Mouse (Mus musculus) cerebellum, postnatal 14 days (tissue): ENCODE results near the gene Imp4.
"Not testable (repeated sequence)": the region's sequence is repeated elsewhere in the genome, so short reads cannot be mapped to it uniquely, and the experiment has no call there.

Experiments
- DNase-seq, 2 experiments: peaks; one replicate each; pipeline ENCODE4 v3.0.0; 2021; ENCODE audit warnings: mixed read lengths in 2 of 2

Gene Imp4

DNA sequence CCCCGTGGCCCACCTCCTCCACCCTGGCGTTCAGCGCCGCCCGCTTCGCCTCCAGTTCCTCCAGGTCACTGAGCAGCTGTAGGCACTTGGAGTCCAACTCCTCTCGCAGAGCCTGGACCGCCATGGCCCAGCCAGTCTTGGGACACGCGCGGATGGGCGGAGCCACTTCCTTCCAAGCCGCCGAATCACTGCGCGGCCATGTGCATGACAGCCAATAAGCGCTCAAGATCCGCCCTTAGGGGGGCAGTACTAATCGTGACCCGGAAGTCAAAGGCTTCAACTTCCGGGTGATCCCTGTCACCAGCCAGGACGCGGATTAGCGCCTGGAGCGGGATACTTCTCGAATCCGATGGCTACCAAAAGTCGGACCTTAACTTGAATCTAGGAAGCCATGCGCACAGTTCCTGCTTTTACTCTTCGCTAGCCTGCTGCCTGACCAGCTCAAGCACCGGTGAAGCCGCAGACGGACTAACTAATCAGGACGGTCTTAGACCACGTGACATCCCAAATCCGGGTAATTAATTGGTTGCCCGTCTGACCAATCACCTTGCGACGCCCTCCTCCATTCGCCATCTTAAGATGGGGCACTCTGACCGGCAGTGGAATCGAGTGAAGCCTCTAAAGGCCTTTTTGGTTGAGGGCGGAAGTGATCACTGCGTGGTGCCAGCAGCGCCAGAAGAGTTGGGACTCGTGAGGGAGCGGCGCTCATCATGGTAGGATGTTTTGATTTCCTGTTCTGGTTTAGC is at the start of gene Imp4, which contains the start of gene Ccdc115:
Gene Imp4, plus strand, starts transcription at position 637 of the 746 bp plus-strand sequence.
Gene Ccdc115, minus strand, starts transcription at position 458 of the 746 bp plus-strand sequence.
- peak; percentile 96 for DNase-seq

DNA sequence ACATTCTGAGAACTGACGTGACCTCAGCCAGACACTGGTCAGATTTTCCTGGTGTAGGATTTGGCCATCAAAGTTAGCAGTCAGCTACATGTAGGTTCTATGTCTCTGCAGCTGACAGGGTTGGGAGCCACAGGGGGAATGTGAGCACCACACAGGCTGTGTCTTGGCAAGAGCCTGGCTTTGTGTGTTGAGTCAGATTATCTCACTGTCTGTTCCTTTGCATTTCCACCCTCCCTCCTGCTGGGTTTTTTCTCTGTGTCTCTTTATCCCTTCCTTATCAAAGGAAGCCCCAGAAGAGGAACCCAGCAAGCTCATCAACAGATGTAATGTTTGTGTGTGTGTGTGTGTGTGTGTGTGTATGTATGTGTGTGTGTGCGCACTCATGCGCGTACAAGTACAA is 43.3 kb upstream of the Imp4 start:
- peak; percentile 13 to 17 for DNase-seq

DNA sequence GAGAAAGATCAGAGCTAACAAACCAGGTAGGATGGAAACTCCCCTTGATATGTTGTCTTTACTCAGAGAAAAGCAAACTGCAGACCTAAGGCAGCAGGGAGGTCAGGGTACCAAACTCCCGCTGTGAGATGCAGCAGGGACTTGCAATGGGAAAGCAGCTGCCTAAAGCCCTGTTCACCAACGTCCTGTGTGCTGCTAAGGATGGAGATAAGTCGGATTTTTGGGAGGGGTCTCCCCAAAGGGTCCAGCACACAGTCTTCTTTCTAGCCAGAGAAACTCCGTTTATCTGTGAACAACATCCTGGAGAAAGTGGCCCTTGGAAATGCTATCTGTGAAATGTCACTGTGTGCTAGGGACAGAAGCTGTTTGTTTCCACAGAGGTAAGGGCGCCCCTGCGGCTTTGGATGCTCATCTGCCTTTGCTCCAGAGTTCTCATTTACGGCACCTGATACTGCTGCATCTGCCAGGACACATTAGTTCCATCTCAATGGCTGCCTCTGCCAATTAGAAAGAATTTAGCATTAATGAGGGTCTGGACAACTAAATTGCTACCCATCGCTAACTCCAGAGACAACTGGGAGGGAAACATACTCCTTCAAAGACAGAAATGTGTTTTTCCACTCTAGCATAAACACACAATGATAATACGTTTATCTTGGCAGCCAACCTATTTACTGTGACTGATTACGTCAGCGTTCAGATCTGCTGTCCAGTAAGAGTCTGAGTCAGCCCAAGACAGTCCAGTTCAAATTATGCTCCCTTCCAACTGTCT is 40.3 kb upstream of the Imp4 start:
- DNase-seq, result peak; percentile 47 to 50

DNA sequence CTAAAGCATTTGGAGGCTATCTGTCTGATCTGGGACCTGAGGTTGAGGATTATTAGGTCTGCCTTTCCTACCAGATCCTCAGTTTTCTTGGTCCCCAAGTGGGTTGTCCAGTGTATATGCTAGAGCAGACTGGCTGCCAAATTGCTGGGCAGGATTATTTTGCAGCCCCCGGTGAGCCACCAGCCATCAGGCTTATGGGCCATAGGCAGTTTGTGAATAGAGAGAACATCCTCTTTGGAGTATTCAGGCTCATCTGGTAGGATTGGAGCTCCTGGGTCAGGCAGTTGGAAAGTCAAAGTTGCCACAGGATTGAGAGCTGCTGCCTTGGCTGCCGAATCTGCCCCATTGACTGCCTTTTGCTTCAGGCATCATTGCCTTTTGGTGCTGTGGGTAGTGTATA is 11.2 kb upstream of the Imp4 start:
- no peak for DNase-seq

DNA sequence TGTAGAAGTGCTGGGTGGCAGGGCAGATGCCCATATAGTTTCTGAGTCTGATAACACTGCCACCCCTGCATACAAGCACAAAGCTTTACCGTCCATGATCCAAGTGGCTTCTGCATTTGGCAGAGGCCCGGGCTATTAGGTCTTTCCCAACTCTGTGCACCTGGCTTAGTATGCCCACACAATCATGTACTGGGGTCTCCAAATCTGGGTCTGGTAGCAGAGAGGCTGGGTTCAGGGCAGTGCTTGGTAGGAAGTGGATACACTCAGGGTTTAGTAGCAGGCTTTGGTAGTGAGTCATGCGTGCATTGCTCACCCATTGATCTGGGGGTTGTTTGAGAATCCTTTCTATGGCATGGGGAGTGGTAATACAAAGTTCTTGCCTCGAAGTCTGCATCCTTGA is 10.4 kb upstream of the Imp4 start:
- no peak for DNase-seq

DNA sequence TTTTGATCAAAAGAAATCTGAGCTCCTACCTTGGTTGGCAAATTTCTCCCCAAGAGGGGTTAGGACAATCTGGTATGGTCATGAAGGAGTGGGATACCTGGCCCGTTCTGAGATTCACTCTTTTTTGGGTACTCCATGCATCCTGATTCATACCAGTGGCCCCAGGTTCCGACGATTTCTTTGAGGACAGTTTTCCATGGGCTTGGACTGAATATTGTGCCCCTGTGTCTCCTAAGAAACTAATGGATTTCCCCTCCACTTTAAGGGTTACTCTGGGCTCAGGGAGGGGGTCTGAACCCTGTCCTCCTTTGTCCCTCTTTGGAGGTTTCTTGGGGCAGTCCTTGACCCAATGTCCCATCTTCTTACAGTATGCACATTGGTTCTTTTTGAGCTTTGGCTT is 8.7 kb upstream of the Imp4 start:
- DNase-seq, result no peak

DNA sequence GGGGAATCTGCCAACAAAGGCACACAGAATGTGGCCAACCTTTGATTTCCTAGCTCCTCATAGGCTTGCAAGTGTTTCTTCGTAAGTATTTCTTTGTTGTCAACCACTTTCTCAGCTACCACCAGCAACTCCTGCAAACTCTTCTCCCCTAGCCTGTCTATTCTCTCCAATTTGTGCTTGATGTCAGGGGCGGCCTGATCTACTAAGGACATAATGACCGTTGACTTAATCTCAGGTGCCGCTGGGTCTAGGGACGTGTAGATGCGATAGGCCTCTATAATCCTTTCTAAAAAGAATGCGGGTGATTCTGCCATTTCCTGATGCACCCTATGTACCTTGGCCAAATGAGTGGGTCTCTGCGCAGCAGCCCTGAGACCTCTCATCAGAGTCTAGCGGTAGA is 8.2 kb upstream of the Imp4 start:
- DNase-seq, result no peak

DNA sequence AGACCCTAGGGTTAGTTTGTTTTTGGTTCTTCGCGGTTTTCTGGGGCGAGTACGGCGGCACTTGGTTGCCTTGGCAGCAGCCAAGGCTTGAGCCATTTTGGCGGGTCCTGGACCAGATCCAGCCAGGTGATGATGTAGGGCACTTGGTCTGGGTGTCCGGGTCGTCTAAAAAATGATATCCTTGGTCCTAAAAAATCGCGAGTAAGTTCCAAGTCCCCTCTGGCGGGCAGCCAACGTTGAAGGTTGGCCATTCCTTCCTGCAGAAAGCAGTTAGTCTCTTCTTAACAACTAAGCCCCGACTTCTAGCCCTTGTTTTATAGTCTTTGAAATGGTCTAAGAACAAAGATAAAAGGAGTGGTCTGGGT is 7.3 kb upstream of the Imp4 start:
- peak; percentile 61 to 78 for DNase-seq

DNA sequence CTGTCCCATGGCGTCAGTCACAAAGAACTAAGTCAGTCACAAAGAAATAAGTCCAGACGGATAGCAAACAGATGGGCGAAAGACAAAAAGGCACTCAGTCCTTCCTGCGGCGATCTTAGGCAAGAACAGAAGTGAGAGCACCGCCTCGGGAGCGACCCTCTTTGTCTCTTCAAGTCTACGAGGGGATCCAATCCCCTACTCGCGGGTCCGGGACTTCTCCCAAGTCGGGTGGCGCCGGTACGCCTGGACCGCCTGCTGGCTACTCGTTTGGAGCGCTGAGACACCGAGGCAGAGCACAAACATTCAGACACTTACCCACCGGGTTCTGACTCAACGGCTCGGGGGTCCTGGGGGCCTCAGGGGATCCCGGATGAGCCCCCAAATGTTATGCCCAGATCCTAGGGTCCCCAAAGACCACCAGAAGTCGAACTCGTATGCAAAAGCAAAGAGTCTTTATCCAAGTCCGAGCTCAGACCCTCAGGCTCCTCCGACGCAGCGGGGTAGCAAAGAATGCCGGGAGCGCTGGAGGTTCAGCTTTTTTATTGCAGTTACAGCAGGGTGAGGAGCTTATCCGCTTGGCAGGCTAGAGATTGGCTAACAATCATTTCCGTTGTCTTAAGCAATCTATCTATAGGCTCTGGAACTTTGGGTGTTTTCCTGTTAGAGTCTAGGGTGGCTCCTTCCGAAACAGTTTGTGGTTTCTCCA is 6.7 kb upstream of the Imp4 start:
- peak; percentile 48 to 53 for DNase-seq

DNA sequence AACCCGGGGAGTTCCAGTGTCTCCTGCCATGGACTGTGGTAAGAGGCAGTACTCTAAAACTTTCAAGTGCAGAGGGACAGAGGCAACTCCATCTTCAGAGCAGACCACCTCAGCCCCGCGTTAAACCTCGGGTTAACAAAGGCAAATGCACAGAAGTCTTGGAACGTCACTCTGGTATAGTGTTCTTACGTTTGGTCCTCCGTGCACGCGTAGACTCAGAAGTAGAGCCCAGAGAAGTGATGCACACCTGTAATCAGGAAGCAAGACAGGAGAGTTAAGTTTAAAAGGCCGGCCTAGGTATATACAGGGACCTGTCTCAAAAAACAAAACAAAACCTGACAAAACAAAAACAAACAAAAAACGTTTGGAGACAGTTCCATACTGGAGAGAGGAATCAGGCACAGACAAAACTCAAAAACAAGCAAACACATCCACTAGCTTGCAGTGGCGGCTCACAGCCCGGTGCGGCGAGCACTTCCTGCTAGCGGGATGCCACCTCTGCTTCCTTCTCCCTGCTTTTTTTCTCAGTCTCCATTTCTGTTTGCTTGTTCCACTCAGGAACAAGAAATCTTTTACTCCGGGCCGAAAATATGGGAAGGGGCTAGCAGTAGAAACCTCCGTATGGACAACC is 5.6 kb upstream of the Imp4 start:
- DNase-seq, result peak; percentile 56 to 57

DNA sequence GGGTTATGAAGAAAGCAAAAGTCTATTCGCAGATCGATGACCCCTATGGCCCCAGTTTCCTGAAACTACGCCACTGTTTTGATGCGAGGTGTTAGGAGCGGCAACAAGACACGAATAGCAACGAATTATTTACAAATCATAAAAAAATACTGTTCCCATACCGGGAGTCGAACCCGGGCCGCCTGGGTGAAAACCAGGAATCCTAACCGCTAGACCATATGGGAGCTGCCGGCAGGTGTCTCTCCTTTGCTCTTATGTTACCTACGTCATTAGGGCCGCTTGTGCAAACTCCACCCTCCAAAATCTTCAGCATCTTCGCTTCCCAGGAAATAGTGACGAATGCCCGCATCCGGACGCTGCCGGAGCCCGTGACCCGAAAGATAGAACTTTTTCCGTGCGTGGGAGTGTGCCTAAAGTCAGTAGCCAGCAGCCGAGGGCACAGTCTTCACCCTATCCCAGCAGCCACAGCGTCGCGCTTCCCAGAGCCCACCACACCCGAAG is 4.9 kb upstream of the Imp4 start:
- DNase-seq, result peak; percentile 96 to 98

DNA sequence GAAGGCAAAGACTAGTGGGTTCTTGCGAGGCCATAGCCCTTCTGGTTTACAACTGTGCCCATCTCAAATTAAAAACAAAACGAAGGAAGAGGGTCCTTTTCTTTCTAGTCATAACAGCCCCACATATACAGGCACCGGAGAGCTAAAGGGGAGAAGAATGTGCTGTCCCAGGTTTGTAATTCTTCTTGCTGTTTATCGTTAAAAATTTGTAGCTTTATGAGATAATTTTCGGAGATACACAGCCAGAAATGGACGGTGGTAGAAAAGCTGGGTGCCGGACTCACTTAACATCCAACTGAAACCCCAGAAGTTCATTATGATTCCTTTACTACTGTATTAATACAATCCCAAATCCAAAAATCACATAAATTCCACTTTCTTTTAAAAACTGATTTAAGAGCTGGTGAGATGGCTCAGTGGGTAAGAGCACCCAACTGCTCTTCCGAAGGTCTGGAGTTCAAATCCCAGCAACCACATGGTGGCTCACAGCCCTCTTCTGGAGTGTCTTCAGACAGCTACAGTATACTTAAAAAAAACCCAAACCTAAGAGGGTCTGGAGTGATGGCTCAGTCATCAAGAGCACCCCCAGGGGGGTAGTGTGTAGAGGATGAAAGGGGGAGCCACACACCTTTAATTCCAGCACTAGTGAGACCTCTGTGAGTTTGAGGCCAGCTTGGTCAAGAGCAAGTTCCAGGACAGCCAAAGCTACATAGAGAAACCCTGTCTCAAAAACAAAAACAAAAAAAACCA is 4.1 kb upstream of the Imp4 start:
- no peak for DNase-seq

DNA sequence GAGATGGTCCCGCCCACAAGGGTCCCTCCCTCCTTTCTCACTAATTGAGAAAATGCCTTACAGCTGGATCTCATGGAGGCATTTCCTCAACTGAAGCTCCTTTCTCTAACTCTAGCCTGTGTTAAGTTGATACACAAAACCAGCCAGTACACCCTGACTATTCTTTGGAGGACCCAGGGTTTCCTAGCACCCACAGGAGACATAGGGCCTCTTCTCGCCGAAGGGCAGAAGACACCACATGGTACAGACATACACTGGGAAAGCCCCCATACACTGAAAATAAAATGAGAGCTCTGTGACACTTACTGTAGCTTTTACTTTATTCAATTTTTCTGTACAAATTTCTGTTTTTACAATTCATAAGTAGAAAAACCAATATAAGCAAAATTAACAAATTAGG is 3.3 kb upstream of the Imp4 start:
- no peak for DNase-seq

DNA sequence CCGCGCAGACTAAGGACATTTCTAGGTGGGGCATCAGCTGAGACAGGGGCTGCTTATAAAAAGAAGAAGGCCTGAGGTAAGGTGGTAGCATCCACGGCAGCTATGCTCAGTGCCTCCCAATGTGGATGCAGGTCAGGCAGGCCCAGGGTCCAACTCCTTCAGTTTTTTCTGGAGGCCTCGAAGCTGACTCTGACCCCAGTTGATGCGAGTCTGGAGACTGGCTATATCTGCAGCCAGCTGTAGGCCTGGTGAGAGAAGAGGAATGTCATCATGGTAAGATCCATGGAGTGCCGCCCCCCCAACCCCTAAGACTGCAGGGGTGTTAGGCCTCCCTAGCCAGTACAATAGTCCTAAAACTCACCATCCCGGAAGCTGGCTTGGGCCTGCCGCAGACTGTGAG is 2.3 kb upstream of the Imp4 start:
- not testable (repeated sequence) for DNase-seq

DNA sequence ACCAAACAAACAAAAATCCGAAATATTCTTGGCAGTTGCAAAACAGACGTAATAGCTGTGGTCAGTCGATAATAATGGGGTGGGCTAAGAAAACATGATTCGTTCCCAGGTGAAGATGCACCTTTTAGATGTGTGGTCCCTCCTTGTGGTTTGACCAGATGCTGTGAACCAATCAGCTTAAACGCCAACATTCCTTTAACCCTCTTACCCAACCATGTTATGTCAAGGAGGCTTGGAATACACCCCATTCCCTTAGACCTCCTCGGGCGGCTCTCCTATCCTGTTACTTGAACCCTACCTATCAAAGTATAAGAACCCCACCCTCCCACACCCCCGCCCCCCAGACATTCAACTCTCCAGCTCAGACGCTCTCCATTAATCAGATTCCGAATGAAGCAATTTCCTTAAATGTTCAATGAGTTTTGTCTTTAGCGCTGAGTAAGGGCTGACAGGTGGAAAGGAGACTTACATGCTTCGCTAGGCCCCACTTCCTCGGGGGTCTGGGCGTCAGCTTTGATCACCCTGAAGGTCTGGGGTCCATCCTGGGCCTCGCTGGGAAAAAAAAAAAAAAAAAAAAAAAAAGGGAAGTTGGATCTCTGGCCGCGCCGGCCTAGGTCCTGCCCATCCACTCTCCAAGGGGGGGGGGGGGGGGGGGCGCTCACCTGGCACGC is 1.1 kb upstream of the Imp4 start:
- no peak for DNase-seq

DNA sequence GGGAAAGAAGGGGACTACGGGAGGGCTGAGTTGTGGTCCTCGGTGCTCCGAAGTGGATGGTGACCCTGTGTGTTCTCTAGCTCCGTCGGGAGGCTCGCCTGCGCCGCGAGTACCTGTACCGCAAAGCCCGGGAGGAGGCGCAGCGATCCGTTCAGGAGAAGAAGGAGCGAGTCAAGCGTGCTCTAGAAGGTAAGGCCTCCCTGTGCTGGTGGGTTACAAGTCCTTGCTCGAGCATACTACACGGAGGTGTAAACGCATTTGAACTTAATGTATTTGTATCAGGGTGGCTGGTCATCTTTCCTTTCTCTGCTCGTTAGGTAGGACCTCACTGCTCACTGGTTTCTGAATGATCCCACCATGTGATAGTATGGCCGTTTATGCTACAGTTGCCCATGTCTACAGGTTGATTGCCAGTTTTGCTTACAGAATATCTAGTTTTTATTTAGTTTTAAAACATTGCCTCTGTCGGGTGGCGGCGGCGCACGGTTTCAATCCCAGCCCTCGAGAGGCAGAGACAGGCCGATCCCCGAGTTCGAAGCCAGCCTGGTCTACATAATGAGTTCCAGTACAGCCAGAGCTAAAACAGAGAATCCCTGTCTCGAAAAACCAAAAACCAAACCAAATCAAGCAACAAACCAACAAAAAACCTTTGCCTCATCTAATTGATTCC is 445 bp downstream of the Imp4 start:
- DNase-seq, result peak; percentile 32 to 49

DNA sequence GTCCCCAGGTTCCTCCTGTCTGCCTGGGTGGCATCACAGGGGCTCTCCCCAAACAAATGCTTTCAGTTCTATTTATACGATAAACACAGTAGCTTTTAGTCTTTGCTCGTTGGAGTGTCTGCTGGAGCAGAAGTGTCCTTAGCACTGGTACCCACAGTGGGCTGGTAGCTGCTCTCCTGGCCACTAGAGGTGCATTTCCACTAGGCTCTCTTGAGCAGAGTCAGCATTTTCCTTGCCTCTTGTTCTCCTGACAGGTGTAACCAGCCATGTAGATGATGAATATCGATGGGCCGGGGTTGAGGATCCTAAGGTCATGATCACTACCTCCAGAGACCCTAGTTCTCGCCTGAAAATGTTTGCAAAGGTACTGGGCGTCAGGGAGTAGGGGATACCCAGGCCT is 3.5 kb downstream of the Imp4 start:
- no peak for DNase-seq

DNA sequence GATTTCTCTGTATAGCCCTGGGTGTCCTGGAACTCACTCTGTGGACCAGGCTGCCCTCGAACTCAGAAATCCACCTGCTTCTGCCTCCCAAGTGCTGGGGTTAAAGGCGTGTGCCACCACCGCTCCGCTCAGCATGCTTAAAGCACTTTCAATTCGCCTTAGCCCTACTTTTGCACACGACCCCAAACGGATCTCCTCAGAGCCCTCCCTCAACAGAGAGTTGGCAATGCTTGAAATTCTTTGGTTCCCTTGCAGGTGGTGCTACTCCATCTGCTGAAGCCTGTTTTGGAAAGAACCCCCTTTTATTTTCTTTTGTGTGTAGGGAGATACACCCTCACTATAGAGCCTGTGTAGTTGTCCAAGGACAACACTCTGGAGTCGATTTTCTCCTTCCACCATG is 18.8 kb downstream of the Imp4 start:
- peak in 1 of 2 experiments; percentile 50 for DNase-seq

DNA sequence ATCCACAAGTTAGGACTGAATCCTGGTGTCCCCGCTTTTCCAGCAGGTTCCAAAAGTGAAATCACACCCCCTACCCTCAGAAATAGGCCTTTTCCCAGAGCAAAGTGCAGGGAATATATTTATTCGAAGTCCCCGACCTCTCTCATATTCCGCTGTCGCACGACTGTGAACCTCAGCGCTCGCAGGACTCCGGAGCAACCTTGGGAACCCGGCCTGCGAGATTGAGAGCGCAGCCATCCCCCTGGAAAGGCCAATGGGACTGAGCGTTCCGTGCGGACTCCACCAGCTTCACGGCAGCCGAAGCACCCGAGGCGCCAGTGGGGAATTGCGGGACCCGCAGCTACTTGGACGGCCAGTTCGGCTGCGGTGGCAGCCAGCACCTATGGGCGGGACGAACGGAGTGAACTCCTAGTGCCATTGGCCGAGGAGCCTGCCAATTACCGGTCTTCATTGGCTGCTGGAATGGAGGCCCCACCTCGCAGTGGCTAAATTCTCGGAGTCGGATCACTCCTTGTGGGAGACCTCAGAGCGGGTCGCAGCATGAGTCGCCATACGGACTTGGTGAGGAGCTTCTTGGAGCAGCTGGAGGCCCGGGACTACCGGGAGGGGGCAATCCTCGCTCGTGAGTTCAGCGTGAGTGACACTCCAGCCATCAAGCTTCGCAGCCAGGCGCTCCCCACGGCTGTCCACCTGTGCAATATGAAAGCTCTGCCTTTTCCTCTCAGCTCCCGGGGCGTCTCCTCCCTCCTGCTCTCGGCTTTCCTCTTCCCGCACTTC is 19.8 kb downstream of the Imp4 start, which contains the start of gene Ptpn18:
Gene Ptpn18, plus strand, starts transcription at position 479 of the 777 bp plus-strand sequence.
- DNase-seq, result peak; percentile 97 to 98

DNA sequence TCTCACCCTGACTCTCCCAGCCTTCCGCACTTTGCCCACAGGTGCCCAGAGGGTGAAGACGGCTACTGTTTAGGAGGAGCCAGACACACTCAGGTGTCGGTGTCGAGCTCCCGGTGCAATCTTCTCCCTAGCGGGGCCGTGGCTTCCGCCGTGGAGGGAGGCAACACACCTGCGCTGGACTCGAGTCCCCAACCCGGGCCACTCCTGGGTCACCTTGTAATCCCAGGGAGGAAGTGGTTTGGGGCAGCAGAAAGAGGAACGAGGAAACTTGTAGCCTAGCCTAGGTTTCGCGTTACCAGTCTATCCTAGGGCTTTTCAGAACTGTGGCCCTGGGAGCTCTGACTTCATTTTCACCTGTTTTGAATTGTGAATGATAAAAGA is 20.4 kb downstream of the Imp4 start:
- DNase-seq, result no peak
